ENCODE assay signal across 8 mouse cellular contexts in the genomic region with DNA sequence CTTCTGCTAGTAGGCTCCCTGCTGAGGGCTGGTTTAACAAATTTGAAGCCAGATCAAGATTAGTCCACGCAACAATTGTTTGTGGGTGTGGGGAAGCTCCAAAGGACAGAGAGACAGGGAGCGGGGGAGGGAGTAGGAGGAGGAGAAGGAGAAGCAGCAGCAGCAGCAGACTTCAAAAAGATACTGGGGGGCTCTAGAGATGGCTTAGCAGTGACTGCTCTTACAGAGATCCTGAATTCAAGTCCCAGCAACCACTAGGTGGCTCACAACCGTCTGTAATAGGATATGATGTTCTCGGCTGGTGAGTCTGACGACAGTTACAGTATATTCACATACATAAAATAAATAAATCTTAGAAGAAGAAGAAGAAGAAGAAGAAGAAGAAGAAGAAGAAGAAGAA. TPM values are rescaled to one million over a fixed set of nuclear protein-coding genes. Genes with fewer than 3 reads are reported as not detected.
DNase-seq lines count a peak whose midpoint lies in the region; ATAC-seq and TF ChIP-seq lines count a peak whose summit lies in the region.

No protein-coding gene starts in this region.

- TF ChIP-seq CTCF in Patski (IDR thresholded peaks at IDR 0.05) = peak; percentile 60

- intact Hi-C loops in heart, postnatal 10 days (cut with DNase I) = no loop called here

- no peaks in the 10 kb centered on the region for H3K27me3 ChIP-seq in Patski

- CTCF ChIA-PET in Patski (lab: Charles Lee) = interaction anchor here (0.8 to 1.1 kb wide), 4 partner anchors 11 to 23 kb away, joined by 3 read pairs; no protein-coding TSS in a partner anchor

- in situ Hi-C loops in Patski (cut with MboI; ENCODE audit: low pct_unique_long_range_greater_than_20kb) = no loop called here

- DNase-seq in heart, postnatal 10 days = peak; percentile 40 to 45
- DNase-seq in heart, adult 9 months (ENCODE audit: low spot score in 2 of 2) = no peak
- peak; percentile 27 to 43 for DNase-seq in CD8-positive naive resting alpha-beta T cell, adult 2 months (ENCODE audit: low read depth in 2 of 2, low spot score in 2 of 2)
- DNase-seq in Patski (ENCODE audit: low read depth, low spot score) = no peak
- peak; percentile 45 to 72 for DNase-seq in frontal cortex, adult 2 months (ENCODE audit: extremely low spot score in 1 of 2, low spot score in 1 of 2)
- DNase-seq in lung, postnatal 10 days = peak; percentile 51
- DNase-seq in testis, postnatal 14 days (ENCODE audit: low spot score) = peak; percentile 63
- no peak for DNase-seq in gastrocnemius, postnatal 4 days (ENCODE audit: low spot score in 2 of 2)

- POLR2A ChIA-PET in Patski (lab: Charles Lee) = interaction anchor here (2.0 kb wide), 1 partner anchor 34 kb away, joined by 6 read pairs; the partner anchor contains the start of gene Prdm9

- ATAC-seq in Patski = no peak

RNA-seq across cellular contexts. Expression of gene Pdcd2, which starts 3.0 kb away (rescaled TPM):
- total RNA-seq in heart, postnatal 10 days (2021) = 10 to 100 TPM; 16.8 to 17.0 TPM
- polyA plus RNA-seq in Patski (2021) = 59.4 TPM
- 17.1 and 20.4 TPM in 2 replicates for polyA plus RNA-seq in frontal cortex, adult 2 months (2012; rRNA removed)
- total RNA-seq in gastrocnemius, postnatal 4 days (2021) = 10 to 100 TPM; 18.5 to 25.8 TPM

RNA-seq across cellular contexts. Expression of gene Tbp, which starts 30.5 kb away (rescaled TPM):
- 10 to 100 TPM; 11.6 to 16.9 TPM for total RNA-seq in heart, postnatal 10 days (2021)
- 47.7 TPM for polyA plus RNA-seq in Patski (2021)
- polyA plus RNA-seq in frontal cortex, adult 2 months (2012; rRNA removed) = 49.3 and 49.5 TPM in 2 replicates
- 10 to 100 TPM; 16.6 to 17.8 TPM for total RNA-seq in gastrocnemius, postnatal 4 days (2021)

RNA-seq across cellular contexts. Expression of gene Psmb1, which starts 30.6 kb away (rescaled TPM):
- 100 to 1,000 TPM; 138 to 142 TPM for total RNA-seq in heart, postnatal 10 days (2021)
- 195 TPM for polyA plus RNA-seq in Patski (2021)
- 161 and 162 TPM in 2 replicates for polyA plus RNA-seq in frontal cortex, adult 2 months (2012; rRNA removed)
- total RNA-seq in gastrocnemius, postnatal 4 days (2021) = 100 to 1,000 TPM; 156 TPM

RNA-seq across cellular contexts. Expression of gene Prdm9, which starts 34.0 kb away (rescaled TPM):
- 1 to 10 TPM; 3.1 to 3.4 TPM for total RNA-seq in heart, postnatal 10 days (2021)
- 7.7 TPM for polyA plus RNA-seq in Patski (2021)
- 2.8 and 2.9 TPM in 2 replicates for polyA plus RNA-seq in frontal cortex, adult 2 months (2012; rRNA removed)
- 1 to 10 TPM; 3.5 to 5.0 TPM for total RNA-seq in gastrocnemius, postnatal 4 days (2021)

Comparison
In these comparisons a context has a peak if more than half of its experiments do, and no peak if none do; other contexts are left out.
1. DNase-seq: peak in heart, postnatal 10 days (2 of 2), CD8-positive naive resting alpha-beta T cell, adult 2 months (2 of 2), frontal cortex, adult 2 months (2 of 2), lung, postnatal 10 days (single experiment) and testis, postnatal 14 days (single experiment); none in heart, adult 9 months (0 of 2), Patski (single experiment) and gastrocnemius, postnatal 4 days (0 of 2).